Comparison of ENCODE assay signal across 19 mouse cellular contexts in the genomic region with DNA sequence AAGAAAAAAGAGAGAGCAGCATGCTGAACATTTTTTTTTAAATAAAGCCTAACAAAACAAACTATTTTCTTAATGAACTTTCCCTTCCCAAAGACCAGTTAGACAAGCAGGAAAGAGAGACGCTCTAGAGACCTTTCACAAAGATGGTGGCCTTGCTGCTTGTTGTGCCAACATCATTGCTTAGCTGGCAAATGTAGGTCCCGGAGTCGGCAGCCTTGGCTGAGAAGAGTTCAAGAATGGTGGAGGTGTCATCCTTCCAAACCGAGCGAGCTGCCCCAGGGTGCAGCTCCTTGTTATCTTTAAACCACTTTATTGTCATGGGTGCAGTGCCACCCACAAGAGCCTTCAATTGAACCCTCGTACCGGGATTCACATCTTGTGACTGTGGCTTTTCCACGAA.
A peak's percentile ranks its signal among the peaks of the same experiment; 100 is the strongest.
DNase-seq lines count a peak whose midpoint lies in the region; TF ChIP-seq lines count a peak whose summit lies in the region.
"Had no signal": no experiment of that assay in that cellular context is flagged by ENCODE, and none has a peak within 500 bp of the region (broad histone marks: within the 10 kb centered on the region; RNA-seq: fewer than 3 reads in every experiment).

No protein-coding gene starts in this region.

- H3K36me3 ChIP-seq in myocyte (ENCODE audit: control insufficient read depth, insufficient read depth) = peaks cover 58% of the 10 kb centered on the region
- H3K36me3 ChIP-seq: G1E had no signal

- peak overlapping the region; percentile 62 for H3K27ac ChIP-seq in gastrocnemius, adult 2 months

- H3K79me2 ChIP-seq in myocyte (ENCODE audit: control insufficient read depth, insufficient read depth) = no peaks in the 10 kb centered on the region

- DNase-seq in gastrocnemius, adult 2 months = no peak
- no peak for DNase-seq in gastrocnemius, postnatal 14 days
- DNase-seq in gastrocnemius, postnatal 10 days = peak; percentile 4
- DNase-seq in gastrocnemius, postnatal 36 days = no peak
- peak; percentile 82 for DNase-seq in heart, adult 11 months
- DNase-seq in heart, adult 9 months (ENCODE audit: low spot score in 2 of 2) = no peak
- no peak for DNase-seq in right cerebral cortex, postnatal 36 days (ENCODE audit: low spot score in 2 of 2)
- DNase-seq: adrenal gland, adult 2 months; adrenal gland, adult 8-10 months; adrenal gland, postnatal 10 days; adrenal gland, postnatal 14 days; adrenal gland, postnatal 25 days; adrenal gland, postnatal 36 days; B cell, adult 2 months; cerebellum, adult 11 months; cerebellum, adult 11-12 months had no signal

- TF ChIP-seq POLR2A in myocyte (IDR thresholded peaks at IDR 0.05; ENCODE audit: insufficient read length, low read depth) = no peak

- H3ac ChIP-seq in myocyte (ENCODE audit: control insufficient read depth, insufficient read length) = no peak overlapping the region

- no peak overlapping the region for H3K4me2 ChIP-seq in myocyte (ENCODE audit: low read depth)

- TF ChIP-seq CTCF in gastrocnemius, adult 2 months (IDR thresholded peaks at IDR 0.05) = no peak

- intact Hi-C loops in gastrocnemius, adult 2 months (cut with DNase I) = no loop called here
- intact Hi-C loops in gastrocnemius, postnatal 14 days (cut with DNase I; ENCODE audit: low total_unique reads) = no loop called here
- intact Hi-C loops in gastrocnemius, postnatal 36 days (cut with DNase I) = no loop called here

- no peaks in the 10 kb centered on the region for H3K27me3 ChIP-seq in myocyte (ENCODE audit: control insufficient read depth, insufficient read depth, insufficient read length)
- H3K27me3 ChIP-seq: CH12.LX had no signal

- no peak overlapping the region for H3K4me3 ChIP-seq in gastrocnemius, adult 2 months
- H3K4me3 ChIP-seq in myocyte = no peak overlapping the region

TF ChIP-seq in myocyte, 11 proteins besides CTCF, POLR2A, EP300 and RAD21:
- TF ChIP-seq POLR2AphosphoS2 (IDR thresholded peaks at IDR 0.05; ENCODE audit: insufficient read length, low read depth) (peak; percentile 56), MYOD1 (IDR thresholded peaks at IDR 0.05; ENCODE audit: control insufficient read depth in 1 of 3, insufficient read length in 2 of 3, low read depth in 2 of 3) (no peak)
TF ChIP-seq in myocyte: peak in this region for 1.

Comparison
In these comparisons a context has a peak if more than half of its experiments do, and no peak if none do; other contexts are left out.
1. DNase-seq: peak in gastrocnemius, postnatal 10 days (single experiment) and heart, adult 11 months (single experiment); none in gastrocnemius, adult 2 months (single experiment), gastrocnemius, postnatal 14 days (single experiment), gastrocnemius, postnatal 36 days (0 of 2), heart, adult 9 months (0 of 2) and right cerebral cortex, postnatal 36 days (0 of 2).